Mouse (Mus musculus): Measurements from ENCODE around the gene 1700016K19Rik.

- TF ChIP-seq CTCF (IDR thresholded peaks at IDR 0.05; ENCODE audit: borderline replicate concordance, control insufficient read depth, extremely low read depth, insufficient read depth, low read length, poor library complexity) (no peak), POLR2A (IDR thresholded peaks at IDR 0.05; ENCODE audit: control insufficient read depth, extremely low read depth, insufficient read depth, low read length, poor library complexity) (no peak)
Measured at GRCm38 (mm10) chr11:76000701-76001100, 989 bp downstream of the 1700016K19Rik start.
